Mouse (Mus musculus) spleen, postnatal 14 days (tissue): ENCODE measurements around the gene Rdx.

Experiments used
- DNase-seq, 2 experiments: peaks; one replicate each; pipeline ENCODE4 v3.0.0; 2021 to 2022; ENCODE audit warnings: low spot score in 2 of 2

The Rdx gene

DNA sequence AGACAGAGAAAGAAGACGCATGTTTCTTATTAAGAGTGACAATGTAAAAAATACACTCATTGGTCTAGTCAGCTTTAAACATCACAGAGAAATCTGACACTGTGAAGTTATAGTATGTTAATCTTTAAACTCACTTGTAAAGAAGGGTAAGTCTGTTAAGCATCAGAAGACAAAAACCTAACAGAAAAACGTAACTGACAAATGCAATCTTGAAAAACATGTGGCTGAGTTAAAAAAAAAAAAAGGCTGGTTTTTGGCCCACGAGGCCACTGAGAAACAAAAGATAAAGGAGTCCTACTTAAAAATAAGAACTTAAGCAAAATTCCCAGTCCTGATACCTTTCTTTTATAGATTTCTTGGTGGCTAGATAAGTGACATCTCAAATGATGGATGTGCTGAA is 63.8 kb downstream of the Rdx start:
- no peak for DNase-seq

DNA sequence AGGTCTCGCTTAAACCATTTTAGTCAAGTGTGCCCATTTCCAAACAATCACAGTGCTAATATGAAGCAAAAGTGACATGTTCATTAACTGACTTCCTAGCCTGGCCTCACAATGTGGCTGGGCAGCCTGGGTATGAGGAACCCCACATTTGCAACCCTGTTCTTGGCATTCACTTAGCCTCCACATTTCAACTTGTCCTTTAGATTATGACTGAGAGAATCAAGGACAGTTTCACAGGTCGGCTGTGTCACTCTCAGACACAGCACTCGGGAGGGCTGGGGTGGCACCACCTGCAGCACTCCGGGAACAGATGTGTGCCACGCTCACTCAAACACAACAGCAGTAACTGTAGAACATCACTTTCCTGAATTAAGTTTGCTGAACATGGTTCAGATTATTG is 66.1 kb downstream of the Rdx start:
- no peak for DNase-seq

DNA sequence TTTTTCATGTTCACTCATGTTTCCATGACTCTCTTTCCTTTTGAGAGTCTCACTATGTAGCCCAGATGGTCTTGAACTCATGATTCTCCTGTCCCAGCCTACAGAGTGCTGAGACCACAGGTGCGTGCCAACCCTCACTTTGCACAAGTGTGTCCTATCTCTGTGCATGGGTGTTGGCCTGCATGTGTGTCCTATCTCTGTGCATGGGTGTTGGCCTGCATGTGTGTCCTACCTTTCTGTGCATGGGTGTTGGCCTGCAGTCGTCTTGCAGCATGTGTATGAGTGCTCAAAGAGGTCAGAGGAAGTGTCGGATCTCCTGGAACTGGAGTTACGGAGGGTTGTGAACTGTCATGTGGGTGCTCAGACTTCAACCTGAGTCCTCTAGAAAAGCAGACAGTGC is 72.2 kb downstream of the Rdx start:
- no peak for DNase-seq

DNA sequence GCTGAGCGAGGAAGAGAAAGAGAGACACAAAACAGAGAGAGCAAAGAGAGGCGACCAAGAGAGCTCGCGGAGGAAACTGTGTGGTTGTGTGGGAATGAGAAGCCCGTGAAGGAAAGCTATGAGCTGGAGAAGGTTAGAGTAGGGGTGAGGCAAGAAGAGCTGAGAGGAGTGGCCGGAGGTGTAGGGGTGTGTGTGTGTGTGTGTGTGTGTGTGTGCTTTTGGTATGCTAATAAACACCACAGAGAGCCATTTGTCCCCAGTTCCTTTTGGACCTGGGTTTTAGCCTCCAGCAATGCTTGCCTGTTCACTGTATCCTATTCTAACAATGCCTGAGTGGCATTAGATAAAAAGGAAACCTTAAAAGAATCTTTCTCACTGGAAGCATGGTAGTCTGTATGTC is 78.3 kb downstream of the Rdx start:
- no peak for DNase-seq

DNA sequence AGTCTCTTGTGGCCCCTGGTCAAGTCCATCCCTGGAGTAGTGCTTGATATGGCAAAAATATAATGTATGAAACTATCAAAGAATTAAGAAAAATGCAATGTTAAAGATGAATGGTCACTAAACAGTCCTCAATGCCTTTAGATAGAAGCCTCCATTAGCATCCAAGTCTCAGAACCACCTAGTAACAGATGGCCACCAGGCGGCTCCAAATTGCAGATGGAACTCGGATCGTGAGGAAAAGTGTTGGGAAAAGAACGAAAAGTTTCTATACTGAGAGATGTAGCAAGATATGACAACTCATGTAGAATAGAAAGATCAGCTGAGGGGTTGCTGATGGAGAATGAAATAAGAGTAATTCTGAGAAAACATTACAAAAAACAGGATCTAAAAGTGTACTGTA is 83.4 kb downstream of the Rdx start:
- DNase-seq, result no peak

DNA sequence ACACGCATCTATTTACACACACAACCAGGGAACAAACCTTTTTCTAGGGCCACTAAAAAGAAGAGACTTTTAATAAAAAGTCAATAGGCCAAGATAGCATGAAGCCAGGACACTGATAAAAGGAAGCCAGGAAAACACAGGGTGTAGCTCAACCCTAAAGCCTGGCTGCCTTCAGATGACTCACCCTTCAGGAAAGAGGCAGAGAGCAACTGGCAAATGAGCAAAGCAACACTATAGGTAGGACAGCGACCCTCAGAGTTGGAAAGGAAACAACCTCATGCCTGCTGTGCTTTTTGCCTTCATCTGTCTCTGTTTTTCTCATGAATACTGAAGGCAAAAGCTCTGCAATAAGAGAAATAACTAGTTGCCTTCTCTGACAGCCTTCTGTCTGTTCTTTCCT is 85.8 kb downstream of the Rdx start:
- DNase-seq, result no peak
